Mouse (Mus musculus): ENCODE data around the gene D630039A03Rik.
A peak's percentile ranks its signal among the peaks of the same experiment; 100 is the strongest.
"Not testable (repeated sequence)": the region's sequence is repeated elsewhere in the genome, so short reads cannot be mapped to it uniquely, and the experiment has no call there.

The D630039A03Rik gene

GRCm38 (mm10) chr4:57924556-57925071 lies 8.5 kb upstream of the D630039A03Rik start:
- DNase-seq, result peak; percentile 15

DNA sequence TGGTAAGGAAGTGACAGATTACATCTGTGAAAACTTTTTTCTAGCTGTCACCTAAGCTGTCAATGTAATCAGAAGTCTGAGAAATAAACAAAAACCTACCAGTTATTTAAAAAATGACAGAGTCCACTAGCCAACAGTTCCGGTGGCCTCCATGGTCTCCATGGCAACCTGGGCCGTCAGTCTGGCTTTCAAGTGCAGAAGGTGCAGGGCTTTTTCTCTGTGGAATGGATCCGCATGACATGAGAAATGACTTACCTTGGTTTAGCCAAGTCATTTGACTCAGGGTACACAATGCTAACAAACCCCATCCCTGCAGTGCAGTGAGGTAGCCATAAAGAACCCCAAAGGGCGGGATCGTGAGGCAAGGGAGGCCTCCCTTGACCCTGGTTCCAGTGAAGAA lies 6.1 kb upstream of the D630039A03Rik start:
- no peak for DNase-seq

GRCm38 (mm10) chr4:57920522-57920921 lies 4.4 kb upstream of the D630039A03Rik start:
- DNase-seq, result no peak

GRCm38 (mm10) chr4:57919494-57920423 lies 3.7 kb upstream of the D630039A03Rik start:
- DNase-seq, result no peak

- no peak for DNase-seq
These were observed 614 bp upstream of the D630039A03Rik start for GRCm38 (mm10) chr4:57916711-57917110.

DNA sequence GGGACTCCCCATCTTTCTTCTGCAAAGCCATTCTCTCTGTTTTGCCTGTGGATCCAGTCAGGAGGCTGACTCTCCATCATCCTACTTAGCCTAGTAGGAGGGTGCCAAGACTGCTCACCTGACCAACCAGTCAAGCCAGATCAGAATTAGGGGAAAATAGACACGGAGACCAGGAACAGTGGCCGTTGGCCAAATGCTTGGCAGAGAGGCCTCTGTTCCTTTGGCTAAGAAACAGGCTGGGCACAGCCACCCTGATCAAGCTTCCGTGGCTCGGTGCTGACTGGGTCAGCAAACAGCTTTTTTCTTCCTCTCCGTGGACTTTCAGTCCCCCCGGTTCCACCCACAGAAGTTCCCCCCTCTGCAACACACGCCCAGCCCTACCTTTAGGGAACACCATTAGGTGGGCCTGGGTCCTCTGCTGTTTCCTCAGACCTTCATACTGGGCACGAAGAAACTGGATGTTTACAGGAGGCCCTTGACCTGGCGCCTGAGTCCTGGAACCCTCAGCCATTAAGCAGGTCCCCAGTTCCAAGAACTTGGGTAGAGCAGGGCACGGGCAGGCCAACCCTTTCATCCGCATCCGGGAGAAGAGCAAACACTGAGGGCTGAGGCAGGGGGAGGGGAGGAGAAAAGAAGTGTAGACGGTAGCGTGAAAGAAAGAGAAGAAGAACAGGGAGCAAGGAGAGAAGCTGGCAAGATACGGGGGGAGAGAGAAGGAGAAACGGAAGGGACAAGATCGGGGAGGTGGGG lies 706 bp downstream of the D630039A03Rik start:
- peak; percentile 87 for DNase-seq

DNA sequence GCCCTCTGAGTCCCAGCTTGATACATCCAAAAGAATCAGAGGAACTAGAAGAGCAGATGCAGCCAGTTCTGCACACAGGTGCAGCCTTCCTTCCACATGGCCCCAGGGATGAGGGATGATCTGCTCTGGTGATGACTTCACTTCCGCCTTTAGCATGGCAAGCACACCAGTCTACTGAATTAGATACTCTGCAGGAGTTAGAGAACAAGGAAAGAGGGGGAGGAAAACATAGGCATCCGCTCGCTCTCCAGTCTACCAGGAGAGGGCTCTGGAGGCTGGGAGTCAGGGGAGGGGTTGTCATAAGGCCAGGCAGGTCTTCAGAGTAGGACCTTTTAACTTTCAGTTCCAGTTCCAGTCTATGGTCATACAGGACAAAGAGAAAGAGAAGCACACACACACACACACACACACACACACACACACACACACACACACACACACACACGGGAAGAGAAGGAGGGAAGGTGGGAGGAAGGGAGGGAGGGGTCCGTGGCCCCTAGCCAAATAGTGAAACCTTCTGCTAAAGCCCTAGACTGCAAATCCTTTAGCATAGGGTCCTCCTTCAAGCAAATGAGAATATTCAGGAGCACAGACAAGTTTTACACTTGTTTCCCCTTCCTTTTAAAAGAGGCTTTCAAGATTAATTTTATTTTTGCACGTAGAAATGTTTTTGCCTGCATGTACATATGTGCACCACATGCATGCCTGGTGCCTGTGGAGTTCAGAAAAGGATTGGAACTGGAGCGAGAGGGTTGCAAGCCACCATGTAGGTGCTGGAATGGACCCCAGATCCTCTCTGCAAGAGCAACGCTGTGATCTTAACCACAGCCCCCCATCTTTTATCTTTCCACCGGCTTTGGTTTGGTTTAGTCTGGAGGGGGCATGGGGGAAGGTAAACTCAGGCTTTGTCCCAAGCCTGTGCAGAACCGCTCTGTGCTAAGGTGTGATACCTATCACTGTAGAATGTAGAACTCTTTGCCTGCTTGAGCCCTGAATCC lies 1.6 kb downstream of the D630039A03Rik start:
- peak; percentile 12 for DNase-seq

DNA sequence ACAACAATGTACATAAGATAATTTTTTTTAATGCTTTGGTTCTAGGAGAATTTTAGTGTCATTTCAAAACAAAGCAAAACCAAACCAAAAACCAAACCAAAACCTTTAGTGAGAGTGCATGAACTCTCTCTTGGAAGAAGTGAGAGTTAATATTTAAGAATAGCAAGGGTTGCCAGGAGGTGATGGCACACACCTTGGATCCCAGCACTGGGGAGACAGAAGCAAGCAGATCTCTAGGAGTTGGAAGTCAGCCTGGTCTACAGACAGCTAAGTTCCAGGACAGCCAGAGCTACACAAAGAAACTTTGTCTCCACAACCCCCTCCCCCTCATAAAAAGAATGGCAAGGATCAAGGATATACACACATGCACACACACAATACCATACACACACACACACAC lies 3.1 kb downstream of the D630039A03Rik start:
- no peak for DNase-seq

DNA sequence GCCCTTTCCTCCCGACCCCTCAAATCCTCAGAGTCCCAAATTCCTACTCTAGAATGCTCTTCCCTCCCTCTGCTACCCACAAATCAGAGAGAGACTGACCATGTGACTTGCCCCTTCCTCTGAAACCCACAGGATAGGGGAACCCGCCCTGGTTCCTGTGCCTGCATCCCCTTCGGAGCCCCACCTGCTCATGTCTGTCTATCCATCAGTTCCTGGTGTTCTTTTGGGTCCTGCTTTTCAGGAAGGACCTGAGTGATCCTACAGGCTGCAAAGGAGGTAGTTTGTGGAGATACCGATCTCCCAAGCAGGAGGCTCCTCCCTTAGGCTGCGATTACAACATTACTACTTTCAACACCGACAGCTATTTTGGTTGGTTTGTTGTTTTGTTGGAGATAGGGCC lies 7.2 kb downstream of the D630039A03Rik start:
- no peak for DNase-seq

GRCm38 (mm10) chr4:57906708-57907107 lies 9.4 kb downstream of the D630039A03Rik start:
- DNase-seq, result no peak

GRCm38 (mm10) chr4:57904638-57905037 lies 11.5 kb downstream of the D630039A03Rik start:
- no peak for DNase-seq

- DNase-seq, result peak; percentile 43
These were observed 11.9 kb downstream of the D630039A03Rik start for GRCm38 (mm10) chr4:57904211-57904610.

DNA sequence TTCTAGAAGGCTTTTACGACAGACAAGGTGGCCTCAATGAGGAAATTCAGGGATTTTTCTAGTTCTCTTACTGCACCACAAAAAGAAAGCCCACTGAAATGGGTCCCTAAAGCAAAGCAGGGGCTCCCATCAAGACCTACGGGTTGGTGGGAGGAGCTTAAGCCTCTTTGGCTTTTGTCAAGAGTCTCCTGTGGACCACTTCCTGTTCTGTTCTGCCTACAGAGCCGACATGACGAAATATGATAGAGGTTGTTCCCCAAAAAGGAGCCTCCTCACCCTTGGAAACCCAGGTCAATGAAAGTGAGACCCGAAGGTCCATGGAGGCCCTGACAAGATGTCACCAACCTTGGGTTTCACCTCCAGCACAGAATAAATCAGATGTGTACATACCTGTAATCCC lies 13.5 kb downstream of the D630039A03Rik start:
- DNase-seq, result no peak

DNA sequence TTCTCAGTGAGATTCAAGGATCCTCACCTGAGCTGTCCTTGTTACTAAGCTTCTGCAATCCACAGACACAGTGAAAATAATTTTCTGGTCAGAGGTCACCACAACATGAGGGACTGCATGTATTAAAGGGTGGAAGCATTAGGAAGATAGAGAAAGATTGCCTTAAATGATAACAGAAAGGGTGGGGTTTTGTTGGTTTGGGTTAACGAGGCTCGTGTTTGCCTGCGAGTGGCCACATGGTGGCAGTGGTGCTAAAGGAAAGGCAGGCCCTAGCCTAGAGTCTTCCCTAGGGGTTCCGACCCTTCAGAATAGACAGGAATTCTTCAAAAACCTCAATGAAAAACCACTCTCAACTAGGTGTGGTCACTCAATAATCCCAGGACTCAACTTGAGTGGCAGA lies 14.9 kb downstream of the D630039A03Rik start:
- no peak for DNase-seq

GRCm38 (mm10) chr4:57896631-57897030 lies 19.5 kb downstream of the D630039A03Rik start:
- no peak for DNase-seq

- no peak for DNase-seq
These were observed 20.2 kb downstream of the D630039A03Rik start for GRCm38 (mm10) chr4:57895902-57896301.

- no peak for DNase-seq
These were observed 21.0 kb downstream of the D630039A03Rik start for GRCm38 (mm10) chr4:57895140-57895539.

DNA sequence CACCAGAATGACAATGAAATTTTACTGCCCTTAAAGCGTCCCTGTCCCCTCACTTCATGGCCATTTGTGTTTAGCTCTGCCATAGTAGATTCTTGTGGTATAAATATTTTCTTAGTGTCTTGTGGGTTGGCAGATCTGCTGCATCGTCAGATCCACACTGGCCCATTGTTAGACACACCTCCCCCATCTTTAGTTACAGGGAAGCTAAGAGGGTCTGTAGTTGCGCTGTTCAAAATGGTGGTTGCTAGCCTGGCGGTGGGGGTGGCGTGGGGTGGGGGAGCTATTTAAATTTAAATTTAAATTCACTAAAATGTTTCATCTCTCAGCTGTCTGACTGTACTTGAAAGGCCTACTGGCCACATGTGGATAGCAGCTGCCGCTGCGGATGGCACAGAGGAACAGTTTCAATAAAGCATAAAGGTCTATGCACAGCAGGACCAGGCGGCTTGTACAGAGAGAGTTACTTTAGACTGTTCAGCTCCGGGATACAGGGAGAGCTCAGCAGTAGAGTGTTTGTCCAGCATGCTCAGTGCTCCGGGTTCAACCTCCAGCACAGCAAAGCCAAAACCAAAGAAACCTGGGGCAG lies 24.0 kb downstream of the D630039A03Rik start:
- no peak for DNase-seq

DNA sequence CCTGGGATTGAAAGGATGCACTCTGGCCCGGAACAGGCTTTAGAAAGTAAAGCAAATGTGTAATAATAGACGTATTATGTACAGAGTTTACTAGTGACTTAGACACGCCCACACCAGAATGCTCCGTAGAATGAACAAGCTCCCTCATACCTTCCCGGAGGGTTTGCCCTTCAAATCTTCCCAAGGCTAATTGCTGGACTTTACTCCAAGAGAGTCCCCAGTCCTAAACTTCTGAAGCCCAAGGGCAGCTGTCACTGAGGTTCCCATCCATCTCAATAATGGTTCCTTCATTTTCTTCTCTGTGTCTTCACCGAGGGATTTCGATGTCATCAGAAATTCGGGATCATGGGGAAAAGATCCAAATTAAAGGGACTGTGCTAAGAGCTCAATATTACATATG lies 26.3 kb downstream of the D630039A03Rik start:
- no peak for DNase-seq

GRCm38 (mm10) chr4:57888978-57889377 lies 27.1 kb downstream of the D630039A03Rik start:
- DNase-seq, result not testable (repeated sequence)

GRCm38 (mm10) chr4:57888246-57888645 lies 27.9 kb downstream of the D630039A03Rik start:
- DNase-seq, result no peak

DNA sequence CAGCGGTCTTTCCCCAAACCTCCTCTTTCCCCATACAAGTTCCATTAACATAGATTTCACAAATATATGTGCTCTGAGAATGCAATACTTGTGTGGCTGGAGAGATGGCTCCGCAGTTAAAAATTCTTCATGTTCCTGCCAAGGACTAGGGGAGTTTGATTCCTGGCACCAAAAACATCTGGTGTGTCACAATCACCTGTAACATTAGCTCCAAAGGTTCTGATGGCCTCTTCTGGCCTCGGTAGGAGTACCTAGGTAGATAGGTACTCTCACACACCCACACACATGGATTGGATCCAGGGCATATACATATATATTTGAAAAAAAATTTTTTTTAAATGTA lies 29.2 kb downstream of the D630039A03Rik start:
- DNase-seq, result no peak

Measured in cerebellum, adult 9-10 months (tissue).